Mouse (Mus musculus) 3T3-L1 (cell line): ENCODE results near the gene Fat3.

Source experiments
- DNase-seq: peaks from one replicate; pipeline ENCODE4 v3.0.0-alpha.2; 2015; ENCODE audit warnings: low read depth, low spot score

Fat3 gene

DNA sequence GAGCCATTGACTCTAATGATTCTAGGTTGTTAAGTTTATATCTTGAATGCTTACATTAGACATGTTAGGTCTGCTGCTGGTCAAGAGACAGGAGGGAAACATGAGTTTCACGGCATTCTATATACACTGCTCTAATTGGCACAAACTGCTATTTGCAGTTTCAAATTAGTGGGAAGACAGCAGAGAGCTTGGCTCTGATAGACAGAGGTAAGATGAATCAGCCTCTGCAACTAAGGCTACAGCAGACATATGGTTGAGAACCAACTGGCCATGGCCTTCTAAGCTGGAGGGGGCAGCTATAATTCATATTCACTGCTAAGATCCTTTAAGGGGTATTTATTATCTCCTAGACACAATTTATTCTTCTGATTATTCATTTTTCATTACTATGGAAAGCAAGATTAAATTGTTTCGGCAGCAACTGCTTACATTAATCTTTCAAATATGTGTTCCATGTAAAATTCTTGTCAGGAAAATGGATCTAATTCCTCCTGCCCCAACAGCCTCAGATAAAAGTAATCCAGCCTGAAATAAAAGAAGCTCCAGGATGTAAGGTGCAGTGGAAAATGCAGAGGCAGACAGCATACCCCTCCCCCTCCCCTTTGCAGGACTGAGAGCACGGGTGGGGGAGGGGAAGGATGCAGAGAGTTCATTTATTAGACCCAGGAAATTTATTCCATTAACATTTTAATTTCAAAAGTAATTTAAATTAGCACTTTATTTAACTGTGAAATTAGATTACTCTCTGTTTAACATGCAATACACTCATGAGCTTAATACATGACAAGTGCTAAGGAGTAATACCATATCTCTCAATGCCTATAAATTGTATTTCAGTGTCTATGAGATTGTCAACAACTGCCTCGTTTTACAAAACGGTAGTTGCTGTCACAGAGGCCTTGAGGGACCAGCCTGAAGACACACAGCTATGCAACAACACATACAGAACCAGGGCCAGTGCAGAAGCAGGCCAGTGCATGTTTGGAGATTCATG lies 189.9 kb downstream of the Fat3 start:
- no peak for DNase-seq

DNA sequence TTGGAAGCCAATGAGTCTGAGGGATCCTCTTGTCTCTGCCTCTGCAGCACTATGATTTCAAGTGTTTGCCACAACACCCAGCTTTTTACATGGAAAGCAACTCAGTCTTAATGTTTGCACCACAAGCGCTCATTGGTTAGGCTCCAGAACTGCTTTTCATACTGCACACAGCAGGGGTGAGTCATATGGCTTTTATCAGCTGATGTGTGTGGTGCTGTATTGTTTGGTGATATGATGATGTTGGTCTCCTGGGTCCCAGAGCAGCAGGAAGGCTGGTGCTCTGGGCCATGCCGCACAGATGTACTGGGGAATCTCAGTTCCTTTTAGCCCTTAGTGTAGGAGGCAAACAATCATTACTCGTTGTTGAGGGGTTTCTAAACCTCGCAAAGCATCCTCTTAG lies 190.8 kb downstream of the Fat3 start:
- DNase-seq: no peak

DNA sequence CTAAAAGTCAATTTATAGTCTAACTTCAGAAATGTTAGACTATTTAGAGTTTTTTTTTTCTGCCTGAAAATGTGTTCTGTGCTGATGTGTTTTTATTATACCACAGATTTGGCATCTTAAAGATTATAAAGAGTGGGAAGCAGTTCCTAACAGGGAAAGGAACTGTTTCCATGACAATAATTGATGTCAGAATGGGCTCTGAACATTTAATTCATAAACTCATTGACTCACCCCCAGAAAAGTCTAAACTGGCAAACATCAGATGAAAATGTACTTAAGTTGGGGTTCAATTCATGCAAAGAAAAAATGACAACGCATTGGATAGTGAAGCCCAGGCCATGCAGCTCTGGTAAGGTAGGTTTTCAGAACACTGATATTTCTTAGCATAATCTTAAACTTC lies 193.3 kb downstream of the Fat3 start:
- no peak for DNase-seq

DNA sequence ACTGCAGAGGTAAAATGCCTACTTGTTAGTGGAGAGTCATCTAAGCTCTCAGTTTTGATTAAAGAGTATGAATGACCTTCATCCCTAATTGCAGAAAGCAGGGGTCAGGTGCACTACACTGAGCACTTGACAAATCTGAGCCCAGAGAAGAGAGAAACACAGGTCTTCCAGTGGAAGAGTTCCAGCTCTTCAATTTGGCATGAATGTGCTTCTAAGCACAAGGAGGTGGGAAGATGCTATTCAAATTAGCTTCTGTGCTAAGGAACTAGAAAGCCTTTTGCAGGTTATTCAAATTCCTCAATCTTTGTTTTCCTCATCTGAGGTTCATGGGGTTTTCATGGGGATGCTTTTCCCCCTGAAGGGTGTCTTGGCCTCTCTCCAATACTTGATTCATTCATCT lies 194.9 kb downstream of the Fat3 start:
- DNase-seq: no peak

DNA sequence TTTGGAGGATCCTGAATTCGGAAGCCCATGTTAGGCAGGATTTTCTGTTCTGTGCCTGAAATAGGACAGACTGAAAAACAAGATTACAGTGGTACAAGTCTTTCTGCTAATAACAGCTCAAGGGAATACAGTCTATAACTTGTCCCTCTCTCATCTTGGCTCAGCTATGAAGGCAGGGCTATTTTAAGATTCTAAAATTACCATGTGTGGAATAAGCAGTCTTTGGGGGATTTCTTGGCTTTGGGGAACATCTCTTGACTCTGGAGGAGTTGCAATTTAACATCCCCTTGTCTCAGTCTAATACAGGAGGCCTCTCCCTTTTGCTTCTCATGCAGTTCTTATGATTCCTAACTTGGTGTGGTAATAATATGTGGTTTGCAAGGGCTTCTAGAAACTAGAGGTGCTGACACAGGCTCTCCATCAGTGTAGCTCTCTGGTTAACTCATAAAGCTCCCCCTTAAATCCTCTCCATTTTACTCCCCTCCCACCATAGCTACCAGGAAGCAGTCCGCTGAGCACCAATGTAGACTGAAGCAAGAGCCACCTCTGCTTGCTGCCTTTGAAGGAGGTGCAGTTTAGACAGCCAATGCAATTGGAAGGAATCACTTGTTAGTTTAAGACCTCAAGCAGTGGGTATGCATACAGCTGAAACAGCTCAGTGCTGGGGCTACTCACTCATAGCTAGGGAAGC lies 195.5 kb downstream of the Fat3 start:
- DNase-seq: no peak

DNA sequence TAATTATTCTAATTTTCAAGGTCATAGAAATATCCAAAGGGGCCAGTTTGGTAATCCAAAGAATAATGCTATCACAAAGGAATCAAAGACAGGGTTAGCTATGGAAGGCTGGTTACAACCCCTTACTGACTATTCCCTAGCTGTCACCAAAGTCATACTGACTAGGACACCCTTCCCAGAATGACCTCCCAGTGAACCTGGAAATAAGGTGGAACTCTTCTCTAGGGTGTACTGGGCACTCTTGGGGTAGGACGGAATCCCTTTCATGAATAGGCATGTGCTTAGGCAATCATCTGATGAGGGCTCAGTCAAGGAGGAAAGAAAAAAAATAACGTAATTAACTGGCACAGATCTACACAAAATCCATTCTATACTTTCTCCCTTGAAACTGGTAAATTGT lies 196.1 kb downstream of the Fat3 start:
- DNase-seq: no peak

DNA sequence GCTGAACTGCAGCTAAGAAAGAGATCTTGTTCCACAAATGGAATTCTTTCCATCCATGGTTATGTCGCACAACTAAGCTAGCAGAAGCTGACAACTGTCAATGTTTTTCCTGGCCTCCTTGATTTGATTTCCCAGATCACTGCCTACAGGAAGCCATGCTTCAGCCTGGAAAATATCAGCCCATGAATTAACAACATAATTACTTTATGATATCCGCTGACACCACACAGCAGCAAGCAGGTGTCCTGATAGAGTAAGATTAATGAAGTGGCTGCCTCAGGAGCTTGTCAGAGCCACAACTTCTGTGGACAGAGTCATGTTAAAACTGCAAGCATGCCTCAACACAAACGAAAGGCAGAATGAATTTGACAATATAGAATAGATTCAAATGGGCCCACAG lies 198.6 kb downstream of the Fat3 start:
- DNase-seq: no peak

DNA sequence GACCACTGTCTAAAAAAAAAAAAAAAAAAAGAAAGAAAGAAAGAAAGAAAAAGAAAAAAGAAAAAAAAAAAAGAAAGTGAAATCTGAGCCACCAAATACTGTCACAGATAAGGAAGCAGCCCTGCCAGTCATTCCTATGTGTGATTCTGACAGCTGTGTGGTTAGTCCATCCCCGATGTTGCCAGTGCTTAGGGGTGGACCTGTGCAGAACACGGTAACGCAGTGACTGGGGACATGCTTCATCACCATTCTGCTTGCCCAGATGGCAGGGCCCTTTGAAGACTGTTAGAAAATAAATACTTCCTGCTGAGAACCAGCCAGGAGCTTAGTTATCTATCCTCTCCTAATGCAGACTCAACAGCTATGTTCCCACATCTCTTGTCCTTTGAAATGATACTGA lies 203.2 kb downstream of the Fat3 start:
- DNase-seq: no peak

DNA sequence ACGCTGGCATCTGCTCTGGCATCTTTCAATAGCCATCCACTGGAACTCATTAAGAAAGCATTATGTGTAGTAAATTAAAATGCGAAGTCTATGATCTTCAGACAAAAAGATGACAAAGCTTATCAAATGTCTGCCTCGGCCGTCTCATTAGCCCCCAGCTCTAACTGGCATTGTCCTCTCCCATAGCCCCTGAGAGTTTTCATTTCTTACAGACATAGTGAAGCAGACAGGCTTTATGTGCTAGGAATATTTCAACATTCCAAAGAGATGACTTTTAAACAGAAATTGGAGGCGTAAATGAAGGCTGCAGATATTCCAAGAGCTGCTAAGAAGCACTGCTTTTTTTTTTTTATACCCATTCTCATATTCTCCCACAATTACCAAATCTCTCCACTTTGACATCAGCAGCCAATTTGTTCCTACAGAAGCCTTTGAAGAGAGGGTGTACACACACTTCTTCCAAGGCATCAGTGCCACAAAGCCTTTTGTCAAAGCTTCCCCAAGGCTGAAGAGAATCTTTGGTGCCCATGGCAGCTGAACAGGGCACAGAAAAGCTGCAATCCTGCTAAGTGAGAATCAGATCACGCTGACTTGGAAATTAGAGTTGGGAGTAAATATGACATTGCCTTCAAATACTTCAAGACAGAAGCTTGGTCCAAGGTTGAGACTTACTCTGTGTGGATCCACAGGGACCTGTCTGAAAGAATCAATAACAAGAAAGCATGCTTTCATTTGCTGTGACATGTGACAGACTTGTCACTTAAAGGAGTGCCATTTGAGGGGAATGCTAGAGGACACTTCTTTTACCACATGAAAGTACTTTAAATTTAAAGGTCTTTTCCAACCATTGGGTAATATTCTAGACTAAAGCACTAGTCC lies 206.9 kb downstream of the Fat3 start:
- no peak for DNase-seq

DNA sequence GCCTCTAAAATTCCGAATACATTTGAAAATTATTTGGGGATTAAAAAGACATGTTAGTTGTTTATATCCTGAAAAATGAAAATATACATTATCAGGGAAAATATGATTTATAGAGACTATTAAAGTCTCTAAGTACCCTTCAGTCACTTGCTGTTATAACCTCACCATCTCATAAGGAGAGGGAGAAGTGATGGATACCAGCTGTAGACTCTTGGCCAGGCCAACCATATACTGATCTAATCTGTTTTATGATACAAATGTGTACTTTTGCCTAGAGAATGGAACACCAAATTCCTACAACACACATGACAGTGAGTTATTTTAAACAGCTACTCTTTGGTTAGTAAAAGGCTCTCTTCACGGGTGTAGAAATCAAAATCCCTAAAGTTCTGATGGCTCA lies 208.6 kb downstream of the Fat3 start:
- no peak for DNase-seq

DNA sequence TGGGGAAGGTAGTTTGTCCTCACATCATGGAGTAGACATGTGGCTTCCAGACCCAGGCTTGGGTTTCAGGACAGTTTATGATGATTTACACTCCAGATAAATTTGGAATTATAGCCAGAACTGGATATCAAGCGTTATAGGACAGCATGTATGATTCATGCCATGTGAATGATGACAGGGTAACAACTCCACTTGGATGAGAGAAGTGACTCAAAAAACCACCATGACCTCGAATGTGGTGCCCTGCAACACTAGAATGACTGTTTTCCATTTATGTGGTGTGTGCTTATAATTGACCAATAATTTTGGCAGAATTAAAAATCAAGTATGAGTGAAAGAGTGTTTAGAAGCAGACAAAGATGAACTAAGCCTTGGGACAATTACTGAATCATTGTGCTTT lies 210.2 kb downstream of the Fat3 start:
- no peak for DNase-seq

DNA sequence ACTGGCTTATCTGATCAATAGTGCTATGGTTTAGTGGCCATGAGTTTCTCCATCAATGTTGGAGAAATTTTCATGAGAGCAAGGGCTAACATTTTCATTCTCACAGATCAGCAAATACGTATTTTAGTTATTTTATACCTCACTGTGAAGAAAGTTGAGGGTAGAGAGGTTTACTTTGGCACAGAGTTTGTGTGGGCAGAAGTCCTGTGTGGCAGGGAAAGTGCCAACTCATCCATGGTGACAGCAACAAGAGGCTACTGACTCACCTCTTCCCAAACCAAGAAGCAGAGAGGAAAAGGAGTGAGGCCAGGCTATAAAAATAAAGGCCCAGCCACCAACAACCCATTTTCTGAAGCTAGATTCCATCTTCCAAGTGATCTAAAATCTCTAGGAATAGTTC lies 218.1 kb downstream of the Fat3 start:
- no peak for DNase-seq

DNA sequence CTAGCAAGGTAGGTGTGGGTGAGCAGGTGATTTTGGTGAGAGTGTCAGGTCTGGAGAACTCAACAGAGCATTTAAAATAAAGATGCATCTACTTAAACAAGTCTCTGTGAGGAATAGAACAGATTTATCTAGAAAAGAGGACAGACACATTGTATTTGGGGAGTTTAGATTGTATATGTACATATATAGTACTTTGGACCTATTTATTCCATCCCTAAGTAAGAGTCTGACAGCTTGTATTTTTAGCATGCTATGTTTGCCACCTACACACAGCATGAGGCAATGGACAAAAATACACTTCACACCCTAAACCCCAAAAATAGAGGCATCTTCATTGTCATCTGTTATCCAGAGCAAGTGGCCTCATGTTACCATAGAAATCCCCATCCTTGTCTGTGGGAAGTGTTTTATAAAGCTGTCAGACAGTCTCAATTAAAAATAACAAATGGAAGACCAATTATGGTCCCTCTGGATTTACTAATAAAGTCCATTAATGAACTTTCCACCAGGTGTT lies 218.7 kb downstream of the Fat3 start:
- DNase-seq: no peak

DNA sequence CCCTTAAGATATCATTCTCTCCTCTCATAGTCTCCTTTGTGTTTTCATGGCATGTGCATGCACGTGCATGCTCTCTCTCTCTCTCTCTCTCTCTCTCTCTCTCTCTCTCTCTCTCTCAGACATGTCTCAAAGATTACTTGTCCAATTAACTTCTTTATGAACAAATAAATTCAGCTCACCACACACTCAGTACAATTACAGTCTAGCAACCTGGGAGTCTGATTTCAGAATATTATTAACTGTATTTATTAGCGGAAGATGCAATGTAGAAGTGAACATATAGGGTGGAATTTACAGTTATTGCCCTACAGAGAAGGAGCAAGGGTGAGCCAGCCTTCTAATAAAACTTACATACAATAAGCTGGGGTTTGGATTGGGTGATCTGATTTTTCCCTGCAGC lies 225.5 kb downstream of the Fat3 start:
- no peak for DNase-seq

DNA sequence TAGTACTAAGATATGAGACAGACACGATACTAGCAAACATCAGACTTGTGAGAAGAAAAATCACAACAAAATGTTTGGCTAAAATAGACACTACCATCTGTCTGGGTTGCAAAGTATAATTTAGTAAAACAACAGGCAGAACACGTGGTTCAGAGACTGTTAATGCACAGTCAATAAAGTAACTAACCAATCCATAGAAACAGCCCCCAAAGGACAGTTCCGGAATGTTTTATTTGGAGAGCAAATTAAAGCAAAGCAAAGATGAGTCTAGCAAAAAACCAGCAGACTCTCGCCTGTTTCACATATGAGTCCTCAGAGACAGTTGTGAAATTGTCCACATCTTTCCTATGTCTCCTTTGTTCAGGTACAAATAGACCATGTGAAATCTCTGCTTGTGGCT lies 227.0 kb downstream of the Fat3 start:
- DNase-seq: no peak

DNA sequence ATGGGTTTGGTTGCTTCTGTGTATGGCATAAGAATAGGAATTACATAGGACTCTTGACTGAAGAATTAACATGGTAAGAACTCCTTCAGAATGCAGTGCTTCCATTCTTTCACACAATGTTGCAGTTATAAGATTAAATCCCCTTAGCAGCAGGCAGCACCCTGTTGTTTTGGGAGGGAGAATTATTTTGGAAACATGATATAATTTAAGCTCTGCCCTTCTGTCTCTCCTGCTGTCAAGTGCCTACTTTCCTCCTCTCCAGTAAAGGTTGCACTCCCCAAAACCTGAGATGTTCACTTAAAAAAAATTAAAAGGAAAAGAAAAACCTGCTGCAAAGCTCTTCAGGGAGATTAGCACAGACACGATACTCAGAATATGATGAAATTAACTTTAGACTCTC lies 228.3 kb downstream of the Fat3 start:
- no peak for DNase-seq

DNA sequence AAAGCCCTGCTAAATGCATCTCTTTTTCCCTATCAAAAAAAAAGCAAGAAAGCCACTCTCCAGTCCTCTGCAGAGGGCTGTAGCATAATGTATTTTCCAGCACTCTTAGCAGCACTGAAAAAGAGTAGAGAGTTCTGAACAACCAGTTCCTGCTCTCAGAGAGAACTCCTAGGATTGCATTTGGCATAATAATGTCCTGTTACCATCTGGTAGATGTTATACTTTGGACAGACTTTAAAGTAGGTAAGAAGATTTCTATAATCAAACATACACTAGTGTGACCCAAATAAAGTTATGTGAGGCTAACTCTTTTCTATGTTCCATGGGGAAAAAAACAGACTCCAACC lies 230.3 kb downstream of the Fat3 start:
- DNase-seq: no peak

DNA sequence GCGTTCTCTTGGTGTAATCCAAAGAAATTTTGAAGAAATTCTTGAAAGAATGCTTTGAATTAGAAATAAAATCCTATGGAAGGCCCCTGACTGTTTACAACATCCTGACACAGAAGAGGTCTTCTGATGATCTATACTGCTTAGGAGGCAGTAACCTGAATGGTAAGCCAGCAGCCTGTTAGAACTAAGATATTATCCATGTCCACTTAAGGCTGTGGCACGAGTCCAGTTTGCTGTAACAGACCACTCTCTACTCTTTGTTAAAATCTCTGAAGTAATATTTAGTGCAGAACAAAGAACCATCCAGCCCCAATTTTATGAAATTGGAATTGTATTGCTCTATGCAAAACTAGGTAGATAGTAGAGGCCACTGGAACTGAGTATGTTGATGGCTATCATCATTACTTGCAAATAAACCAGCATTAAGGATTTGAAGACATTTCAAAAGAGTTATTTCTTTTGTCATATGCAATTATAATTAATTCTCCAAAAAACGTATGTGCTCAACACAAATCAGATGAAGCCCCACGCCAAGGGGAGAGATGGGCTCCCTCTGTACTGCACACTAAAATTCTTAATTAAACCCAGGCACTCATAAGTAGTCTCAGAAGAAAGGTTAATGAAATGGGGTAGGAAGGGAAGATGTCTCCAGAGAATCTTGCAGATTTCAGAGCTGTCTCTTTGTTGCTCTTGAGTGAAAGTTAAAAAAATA lies 230.9 kb downstream of the Fat3 start:
- no peak for DNase-seq

DNA sequence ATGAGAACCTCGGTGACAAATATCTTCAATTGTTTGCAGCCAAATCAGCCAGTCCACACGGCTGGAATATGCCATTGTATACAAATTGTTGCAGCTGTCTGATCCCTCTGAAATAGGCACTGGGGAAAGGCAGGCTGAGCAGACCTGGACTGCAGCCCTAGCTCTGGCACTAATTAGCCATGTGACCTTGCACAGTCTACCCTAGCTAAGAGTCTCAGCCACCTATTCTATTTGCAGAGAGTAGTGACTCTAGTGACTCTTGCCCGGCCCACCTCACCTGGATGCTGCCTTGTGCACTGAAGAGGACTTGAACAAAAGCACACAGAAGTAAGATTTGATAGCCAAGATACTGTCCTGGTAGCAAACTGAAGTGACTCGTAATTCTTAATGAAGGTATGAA lies 235.6 kb downstream of the Fat3 start:
- DNase-seq: no peak

DNA sequence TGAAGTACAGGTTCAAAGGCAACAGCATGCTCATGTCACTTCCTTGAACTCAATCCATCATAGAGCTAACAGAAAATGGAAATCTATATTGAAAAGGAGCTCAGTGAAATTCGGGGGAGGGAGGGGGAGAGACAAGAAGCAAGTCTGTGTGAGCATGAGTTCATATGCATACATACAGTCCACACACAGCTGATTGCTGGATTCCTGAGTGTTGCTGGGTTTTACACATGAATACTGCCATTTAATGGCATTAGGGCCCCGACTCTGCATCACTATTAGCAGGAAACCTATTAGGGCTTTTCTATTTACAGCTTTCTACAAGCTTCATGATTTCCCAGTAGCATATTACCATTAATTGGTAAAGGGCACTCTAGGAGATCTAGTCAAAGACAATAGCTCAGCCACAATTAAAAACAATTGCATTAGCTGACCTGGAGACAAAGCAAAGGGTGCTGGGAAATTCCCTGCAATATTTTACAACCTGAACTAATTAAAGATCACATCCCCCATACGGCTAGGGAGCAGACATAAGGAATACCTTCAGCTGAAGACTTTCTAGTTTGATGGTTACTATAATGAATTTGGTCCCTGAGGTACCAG lies 243.7 kb downstream of the Fat3 start:
- DNase-seq: no peak
